Mouse (Mus musculus): ENCODE data around the gene Arpc3.

DNA sequence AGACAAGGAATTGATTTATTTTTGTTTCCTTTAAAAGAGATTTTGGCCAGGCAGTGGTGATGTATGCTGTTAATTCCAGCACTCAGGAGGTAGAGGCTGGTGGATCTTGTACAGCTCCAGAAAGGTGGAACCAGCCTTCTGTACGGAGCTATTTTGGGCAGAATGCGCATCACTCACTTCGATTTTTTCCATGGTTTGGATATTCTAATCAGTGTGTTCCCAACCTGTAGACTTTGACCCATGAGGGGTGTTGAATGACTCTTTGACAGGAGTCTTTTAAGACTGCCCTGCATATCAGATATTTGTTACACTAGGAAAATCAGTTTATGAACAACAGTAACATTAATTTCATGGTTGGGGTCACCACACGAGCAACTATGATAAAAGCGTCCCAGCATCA, 59.6 kb downstream of the Arpc3 start:
- no peak for TF ChIP-seq POLR2A (IDR thresholded peaks at IDR 0.05; ENCODE audit: borderline replicate concordance, insufficient read depth, low read length)
- no peak for TF ChIP-seq CTCF (IDR thresholded peaks at IDR 0.05; ENCODE audit: borderline replicate concordance, insufficient read depth, low read depth, low read length)

All from cerebellum, adult 2 months (tissue).